Mouse (Mus musculus) 3134 (cell line): ENCODE measurements at regions not wholly inside any gene's neighbourhood (a gene's known extent, or its start where the extent isn't known, plus 50 kb on each side); places are given as distances from the start of the nearest gene placed in this dataset.

Source experiments
- DNase-seq: peaks from one replicate; pipeline ENCODE4 v3.0.0-alpha.2; 2011; ENCODE audit warnings: low spot score; ENCODE audit not compliant: insufficient read length; ENCODE audit errors: extremely low read depth

DNA sequence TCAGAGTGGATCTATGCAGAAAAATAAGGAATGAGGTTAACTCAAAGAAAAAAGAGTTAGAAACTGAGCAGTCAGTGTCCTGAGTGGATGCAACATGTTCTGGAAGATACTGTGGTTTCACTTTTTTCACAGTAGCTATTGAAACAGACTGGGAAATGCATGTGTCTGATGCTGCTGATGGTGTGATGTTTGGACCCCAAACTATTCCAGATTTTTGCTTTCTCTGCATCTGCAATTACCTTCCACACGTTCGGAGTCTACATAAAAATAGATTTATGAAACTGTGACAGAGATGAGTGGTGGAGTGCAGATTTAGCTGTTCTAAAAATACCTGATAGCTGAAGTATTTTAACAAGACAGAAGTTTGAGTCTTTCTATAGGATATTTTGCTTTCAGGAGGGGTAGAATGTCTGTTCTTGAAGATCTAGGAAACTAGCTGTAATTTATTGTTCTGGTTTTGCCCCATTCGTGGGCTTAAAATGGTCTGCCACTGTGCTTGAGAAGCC, 545.3 kb downstream of the Stim2 start:
- DNase-seq = no peak

DNA sequence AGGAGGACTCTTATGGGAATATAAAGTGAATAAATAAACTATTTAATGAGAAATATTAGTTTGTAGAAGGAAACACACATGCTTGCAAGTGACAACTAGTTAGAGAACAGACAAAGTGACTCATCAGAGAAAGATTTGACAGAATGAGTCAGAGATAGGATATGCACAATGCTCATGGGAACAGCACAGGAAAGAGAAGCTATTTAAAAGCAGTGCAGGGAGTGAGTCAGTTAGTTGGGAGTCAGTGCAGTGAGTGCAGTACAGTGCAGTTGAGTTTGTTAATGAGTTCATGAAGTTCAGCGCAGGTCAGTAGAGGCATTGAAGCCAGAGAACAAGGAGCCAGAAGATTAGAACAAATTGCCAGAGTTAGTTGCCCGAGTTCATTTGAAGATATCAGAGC, 580.2 kb downstream of the Stim2 start:
- DNase-seq = peak; percentile 33

DNA sequence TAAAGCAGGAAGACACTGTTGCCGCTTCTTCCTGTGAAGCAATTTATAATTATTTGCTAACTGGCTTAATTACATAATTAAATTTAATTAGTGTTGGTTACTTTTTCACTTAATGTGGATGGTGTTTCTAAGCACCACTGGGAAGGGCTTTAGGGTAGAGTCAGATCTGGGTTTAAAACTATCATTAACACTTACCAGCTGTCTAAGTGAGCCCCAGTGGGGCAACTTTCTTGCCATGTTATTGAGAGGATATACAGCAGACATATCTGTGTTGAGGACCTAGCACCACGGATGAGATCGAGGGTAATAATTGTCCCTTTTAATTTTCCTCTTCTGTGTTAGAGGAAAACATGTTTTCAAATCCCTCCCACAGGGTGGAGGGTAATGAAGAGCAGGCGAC, 581.2 kb downstream of the Stim2 start:
- no peak for DNase-seq

DNA sequence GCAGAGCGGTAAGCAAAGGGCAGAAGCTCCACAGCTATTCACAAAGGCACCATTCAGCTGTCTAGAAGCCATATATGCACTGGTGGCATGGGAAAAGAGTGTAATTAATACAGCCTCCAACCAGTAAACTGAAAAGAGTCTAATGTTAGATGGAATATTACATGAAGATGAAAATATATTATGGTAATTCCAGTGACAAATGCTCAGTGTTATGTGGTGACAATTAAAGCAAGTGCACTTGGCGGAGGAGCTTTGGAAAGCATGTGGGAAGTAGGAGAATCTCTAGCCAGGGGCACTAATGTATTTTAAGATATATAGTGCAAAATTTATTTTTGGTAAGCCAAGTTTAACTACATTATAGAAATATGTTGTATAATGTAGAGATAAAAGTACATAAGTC, 583.9 kb downstream of the Stim2 start:
- DNase-seq = no peak

DNA sequence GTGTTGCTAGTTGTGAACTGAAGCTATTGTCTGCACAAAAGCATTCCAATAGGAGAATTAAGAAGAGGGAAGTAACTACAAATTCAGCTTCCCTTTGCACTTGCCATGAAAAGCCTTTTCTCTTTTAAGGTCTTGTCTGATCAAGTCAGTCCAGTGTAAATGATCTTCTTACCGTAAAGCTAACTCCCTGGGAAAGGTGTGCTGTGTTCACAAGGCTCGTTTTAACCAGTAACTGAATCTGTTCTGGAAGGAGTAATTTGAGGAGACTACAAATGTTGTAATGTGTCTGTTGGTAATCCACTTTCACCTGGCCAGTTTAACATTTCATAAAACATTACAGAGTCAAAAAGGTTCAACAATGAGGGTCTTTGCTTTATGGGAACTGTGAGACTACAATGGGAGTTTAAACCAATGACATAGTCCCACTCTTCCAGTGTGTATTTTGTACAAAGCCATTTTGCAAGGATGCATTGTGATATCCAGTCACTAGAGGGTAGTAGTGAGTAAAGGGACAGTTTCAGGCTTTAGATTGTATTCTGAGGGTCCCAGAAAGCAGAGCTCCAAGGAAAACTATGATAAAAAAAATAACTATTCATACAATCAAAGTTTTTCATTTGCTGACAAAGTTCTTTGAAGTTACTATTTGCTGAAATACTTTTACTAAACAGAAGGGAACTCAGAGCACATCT, 590.2 kb downstream of the Stim2 start:
- DNase-seq = no peak

DNA sequence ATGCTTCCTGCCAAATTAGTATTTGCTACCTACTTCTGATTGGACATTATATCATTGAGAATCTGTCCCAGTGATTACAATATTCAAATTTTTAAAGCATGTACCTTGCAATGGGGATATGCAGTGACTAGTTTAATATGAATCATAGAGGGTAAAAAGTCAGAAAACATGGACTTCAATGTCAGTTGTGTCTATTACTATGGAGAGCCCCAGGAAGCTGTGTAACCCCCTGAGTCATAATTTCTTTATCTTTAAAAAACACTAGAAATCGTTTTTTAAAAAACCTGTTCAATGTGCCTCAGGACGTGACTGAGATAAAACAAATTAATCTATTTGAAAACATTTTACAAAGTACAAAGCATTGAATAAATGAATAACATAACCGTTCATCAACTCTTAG, 612.7 kb downstream of the Stim2 start:
- no peak for DNase-seq

DNA sequence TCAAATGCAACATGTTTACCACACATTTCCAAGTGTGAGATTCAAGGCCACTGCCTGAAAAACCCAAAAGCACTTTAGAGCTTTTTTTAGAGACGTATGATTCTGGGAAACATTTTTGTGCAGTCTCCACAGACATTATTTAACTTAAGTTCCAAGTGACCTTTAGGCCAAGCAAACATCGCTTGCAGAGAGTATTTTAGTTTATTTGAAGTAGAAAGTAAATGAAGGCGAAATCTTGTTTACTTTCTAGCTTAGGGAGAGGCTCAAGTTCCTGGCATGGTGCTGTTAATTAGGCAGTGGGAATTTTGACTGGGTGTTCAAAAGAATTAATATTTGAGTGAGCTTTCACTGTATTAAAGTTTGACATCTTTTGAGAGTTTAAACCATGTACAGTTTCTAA, 624.4 kb downstream of the Stim2 start:
- no peak for DNase-seq

DNA sequence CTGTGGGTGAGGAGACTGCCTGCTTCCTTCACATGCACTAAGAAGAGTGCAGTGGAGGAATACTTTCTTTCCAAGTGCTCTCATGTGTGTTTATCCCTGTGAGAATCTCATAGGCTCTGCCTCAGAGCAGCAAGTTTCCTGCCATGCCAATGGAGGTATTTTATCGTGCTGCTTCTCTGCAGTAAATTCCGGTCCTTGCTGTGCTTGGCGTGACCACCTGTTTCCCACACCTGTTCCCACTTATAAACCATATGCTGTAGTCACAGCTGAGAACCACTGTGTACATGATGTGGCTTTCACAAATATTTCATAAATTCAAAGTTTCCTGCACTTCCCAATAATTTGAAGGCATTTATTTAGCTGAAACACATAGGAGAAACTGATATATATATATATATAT, 634.0 kb downstream of the Stim2 start:
- no peak for DNase-seq
